Mouse (Mus musculus) bone marrow, adult 2 months (tissue): ENCODE results near the gene Arhgef3.

ENCODE experiments used
- CTCF ChIP-seq: fragments of 200-500 bp; IDR thresholded peaks from 2 replicates; pipeline ENCODE4 v1.5.1; 2011; ENCODE audit warnings: low read length, control low read depth; ENCODE audit not compliant: control insufficient read depth, insufficient read depth
- POLR2A ChIP-seq: fragments of 200-500 bp; IDR thresholded peaks from 2 replicates; pipeline ENCODE4 v1.6.1; 2011; ENCODE audit warnings: low read depth, mild to moderate bottlenecking, control low read depth, low read length, borderline replicate concordance; ENCODE audit not compliant: control insufficient read depth

- no peak for TF ChIP-seq CTCF
- no peak for TF ChIP-seq POLR2A
Observed at GRCm38 (mm10) chr14:27246424-27246823, 131.7 kb downstream of the Arhgef3 start.
